Mouse (Mus musculus) adrenal gland, adult (tissue): ENCODE results near the gene Ttll2.
A peak's percentile ranks its signal among the peaks of the same experiment; 100 is the strongest.
"Not testable (repeated sequence)": the region's sequence is repeated elsewhere in the genome, so short reads cannot be mapped to it uniquely, and the experiment has no call there.

Source experiments
- DNase-seq, 2 experiments: peaks; one replicate each; pipeline ENCODE4 v3.0.0; 2022 to 2023; ENCODE audit warnings: low spot score in 1 of 2; ENCODE audit not compliant: inconsistent age in 2 of 2

Ttll2 gene

DNA sequence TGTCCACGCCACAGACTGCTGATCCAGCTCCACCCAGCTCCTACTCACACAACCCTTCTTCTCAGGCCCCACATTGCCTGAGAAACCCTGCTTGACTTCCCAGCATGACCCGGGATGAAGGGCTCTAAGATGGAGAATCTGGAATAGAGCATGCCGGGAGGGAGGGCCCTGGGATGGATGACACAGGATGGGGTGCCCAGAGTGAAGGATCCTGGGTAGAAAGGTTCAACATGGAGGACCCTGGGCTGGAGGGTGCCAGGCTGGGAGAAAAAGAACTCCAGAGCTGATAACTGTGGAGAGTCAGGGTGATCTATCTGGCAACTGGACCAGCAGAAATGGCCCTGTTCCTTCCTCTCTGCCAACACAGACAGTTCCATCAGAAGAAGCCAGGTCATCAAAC lies 13.1 kb upstream of the Ttll2 start:
- not testable (repeated sequence) for DNase-seq

GRCm38 (mm10) chr17:7360749-7361465 lies 8.4 kb upstream of the Ttll2 start:
- peak; percentile 38 to 82 for DNase-seq

DNA sequence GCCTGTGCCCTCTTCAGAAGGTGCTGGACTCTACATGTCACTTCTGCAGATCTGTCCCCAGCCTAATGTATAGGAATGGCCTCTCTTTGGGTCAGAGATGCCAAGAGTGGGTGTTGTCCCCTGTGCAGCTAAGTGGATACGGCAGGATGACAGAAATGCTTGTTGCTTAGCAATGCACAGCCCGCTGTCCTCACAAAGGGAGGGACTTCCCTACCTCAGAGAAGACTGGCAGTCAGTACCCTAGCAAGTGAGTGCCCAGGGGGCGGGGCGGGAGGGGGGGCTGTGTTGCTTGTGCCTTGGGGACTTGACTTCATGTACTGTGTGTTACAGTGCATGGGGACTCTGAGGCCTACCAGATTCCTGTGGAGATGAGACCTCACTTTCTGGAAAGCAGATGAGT lies 7.3 kb upstream of the Ttll2 start:
- not testable (repeated sequence) for DNase-seq

GRCm38 (mm10) chr17:7348765-7349164 lies 3.7 kb downstream of the Ttll2 start:
- not testable (repeated sequence) for DNase-seq

DNA sequence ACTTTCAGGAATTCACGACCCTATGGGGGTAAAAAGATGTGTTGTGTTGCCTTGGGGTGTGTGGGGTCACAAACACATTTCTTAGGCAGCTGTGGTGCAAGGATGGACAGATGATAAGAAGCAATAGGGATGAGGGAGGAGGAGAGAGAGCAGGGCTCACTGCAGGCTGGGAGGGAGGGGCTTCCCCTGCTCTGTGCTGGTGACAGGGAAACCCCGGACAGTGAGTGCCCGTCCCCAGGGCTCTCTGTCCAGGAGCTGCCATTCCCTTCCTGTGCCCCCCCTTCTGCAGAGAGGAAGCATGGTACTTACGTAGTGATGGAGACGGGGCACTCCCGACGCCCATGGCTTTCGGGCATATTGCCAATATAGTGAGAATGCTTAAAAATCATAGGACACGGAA lies 15.1 kb downstream of the Ttll2 start:
- not testable (repeated sequence) for DNase-seq

- DNase-seq = not testable (repeated sequence)
Observed at GRCm38 (mm10) chr17:7332745-7333144, 19.8 kb downstream of the Ttll2 start.

- not testable (repeated sequence) for DNase-seq
Observed at GRCm38 (mm10) chr17:7326415-7326814, 26.1 kb downstream of the Ttll2 start.

DNA sequence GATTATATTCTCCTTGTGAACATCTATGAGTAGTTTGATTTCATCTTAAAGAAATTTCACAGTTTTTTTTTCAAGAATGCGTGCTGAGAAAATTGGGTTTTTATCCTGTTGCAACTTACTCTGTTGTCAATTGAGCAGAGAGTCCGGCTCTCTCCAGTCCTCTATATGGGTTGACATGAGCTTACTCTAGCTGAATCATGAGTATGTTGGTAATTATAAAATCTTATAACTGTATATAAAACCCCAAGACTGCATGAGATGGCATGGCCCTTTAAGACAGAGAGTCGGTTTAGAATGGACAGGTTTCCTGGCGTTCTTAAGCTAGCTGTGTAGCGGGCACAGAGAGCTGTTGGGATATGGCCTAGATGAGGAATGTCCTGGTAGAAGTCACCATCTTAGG lies 28.1 kb downstream of the Ttll2 start, which contains the start of gene Tcp10a:
Gene Tcp10a, plus strand, starts transcription at position 301 of the 400 bp plus-strand sequence.
- DNase-seq = not testable (repeated sequence)

- peak in 1 of 2 experiments; percentile 33 for DNase-seq
Observed at GRCm38 (mm10) chr17:7319789-7320188, 32.7 kb downstream of the Ttll2 start.

- peak in 1 of 2 experiments; percentile 30 for DNase-seq
Observed at GRCm38 (mm10) chr17:7315693-7316382, 36.7 kb downstream of the Ttll2 start.

DNA sequence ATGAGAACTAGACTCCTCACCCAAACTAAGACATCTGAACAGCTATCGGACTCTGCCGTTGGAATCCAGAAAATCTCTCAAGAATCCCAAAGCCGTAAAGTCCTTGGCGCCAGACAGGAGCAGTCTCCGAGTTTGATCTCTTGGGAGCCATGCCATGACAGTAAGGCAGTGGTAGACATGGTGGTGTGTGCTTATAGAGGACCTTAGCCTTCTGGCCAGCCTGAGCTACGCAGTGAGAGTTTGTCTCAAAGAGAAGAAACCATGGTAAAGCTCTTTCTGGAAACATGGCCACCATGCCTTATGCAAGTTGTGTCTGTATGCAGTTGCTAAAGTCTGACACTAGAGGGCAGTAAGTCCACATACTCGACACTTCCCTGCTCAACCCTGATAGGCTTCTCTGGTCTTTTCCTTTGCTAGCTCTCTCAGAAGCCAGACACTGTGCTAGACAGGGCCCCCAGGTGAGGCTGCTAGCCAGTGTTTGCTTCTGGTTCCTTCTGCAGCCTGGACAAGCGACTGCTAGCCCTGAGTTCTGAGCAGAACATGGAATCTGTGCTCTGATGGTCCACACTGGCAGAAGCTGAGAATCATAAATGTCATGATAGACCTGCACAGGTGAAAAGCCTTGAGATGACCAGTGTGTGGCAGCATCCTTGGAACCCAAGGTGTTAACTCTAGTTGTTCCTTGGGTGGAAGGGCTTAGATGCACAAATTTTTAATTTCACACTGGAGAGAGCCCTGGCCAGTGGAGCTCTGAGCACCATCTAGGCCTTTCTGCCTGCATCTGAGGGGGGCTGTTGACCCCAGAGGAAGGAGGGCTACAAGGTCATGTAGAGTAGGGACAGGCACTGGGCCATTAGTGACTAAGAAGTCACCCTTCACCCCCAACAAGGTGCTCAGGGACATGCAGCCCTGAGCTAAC lies 46.0 kb downstream of the Ttll2 start:
- DNase-seq = peak; percentile 50 to 83
